Mouse (Mus musculus) heart, postnatal 0 days (tissue): ENCODE data around the gene Gm10961.

Experiments
- CTCF ChIP-seq: IDR thresholded peaks from 2 replicates; pipeline ENCODE4 v1.5.1; 2016; ENCODE audit warnings: antibody characterized with exemption, control low read depth, low read depth
- EP300 ChIP-seq: IDR thresholded peaks from 2 replicates; pipeline ENCODE4 v1.6.1; 2016; ENCODE audit warnings: antibody characterized with exemption, low read depth

DNA sequence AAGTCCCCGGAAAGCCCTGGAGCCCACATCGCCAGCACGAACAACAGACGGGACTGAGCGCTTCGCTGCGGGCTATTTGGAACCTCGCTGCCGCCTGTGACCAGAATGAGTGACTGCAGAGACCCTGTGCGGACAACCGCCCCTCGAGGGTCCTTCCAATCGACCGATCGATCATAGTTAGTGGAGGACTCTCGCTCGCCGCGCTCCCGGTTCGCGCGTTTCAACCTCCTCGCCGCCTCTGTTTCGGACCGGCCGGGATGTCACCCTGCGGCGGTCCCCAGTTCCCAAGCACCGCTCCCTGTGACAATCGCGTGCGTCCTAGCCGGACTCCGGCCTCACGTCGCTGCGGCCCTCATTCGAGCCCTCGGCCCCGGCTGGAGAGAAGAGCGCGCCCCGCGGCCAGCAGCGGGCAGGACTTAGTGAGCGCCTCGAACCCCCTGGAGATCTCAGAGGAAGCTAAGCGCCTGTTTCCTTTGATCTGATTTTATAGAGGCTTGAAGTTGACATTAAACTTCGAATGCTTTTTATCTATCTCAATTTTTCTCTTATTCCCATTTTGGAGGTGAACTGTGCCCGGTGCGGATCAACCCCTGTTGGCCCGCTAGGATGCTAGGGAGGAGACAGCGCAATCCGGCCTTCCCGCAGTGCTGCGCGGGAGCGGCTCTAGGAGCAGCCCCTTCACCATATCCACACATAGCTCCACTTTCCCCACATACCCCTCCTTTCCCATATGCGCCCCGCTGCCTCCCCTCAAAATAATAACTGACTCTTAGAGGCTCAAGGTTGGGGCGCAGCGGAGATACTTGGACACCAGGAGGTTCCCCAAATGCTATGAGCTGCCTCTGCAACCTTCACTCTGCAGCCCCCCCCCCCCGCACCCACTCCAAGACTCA lies 48.0 kb upstream of the Gm10961 start:
- TF ChIP-seq CTCF (no peak), EP300 (no peak)
